Mouse (Mus musculus): Measurements from ENCODE around the gene Smurf1. TPM values are rescaled to one million over a fixed set of nuclear protein-coding genes. Genes with fewer than 3 reads are reported as not detected.

Gene Smurf1
- polyA plus RNA-seq, 1 experiment from 2014 or later: 17.5 TPM

DNA sequence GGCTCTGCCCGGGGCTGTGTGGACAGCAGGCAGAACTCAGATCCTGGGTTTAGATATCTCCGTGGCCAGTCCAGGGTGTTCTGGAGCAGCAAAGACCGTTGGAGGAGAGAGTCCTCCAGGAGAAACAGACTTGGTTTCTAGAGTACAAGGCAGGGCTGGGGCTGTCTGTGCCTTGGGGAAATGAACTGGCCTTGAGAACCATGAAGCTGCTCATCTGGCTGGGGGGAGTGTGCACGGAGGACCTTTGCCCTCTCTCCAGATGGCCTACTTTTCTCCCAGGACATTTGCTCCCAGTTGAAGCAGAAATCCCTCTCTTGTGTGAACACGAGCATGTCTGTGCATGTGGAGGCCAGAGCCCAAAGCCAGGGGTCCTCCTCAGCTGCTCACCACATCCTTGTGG lies 93.3 kb downstream of the Smurf1 start:
- DNase-seq (ENCODE audit: low spot score): peak; percentile 20
- Histone ChIP-seq H3K4me3 (no peak overlapping the region), H3K36me3 (peaks cover 7% of the 10 kb centered on the region; the same call in 1 of the 2 replicates), H3K4me1 (replicated peaks) (peaks cover 18% of the 10 kb centered on the region; the same call in 1 of the 2 replicates), H3K27me3 (ENCODE audit: insufficient read depth, poor library complexity, severe bottlenecking) (no peaks in the 10 kb centered on the region), H3K9me3 (no peaks in the 10 kb centered on the region), H3K27ac (peak overlapping the region; percentile 62)
- WGBS: 77% methylated on average over 5 of the region's 5 CpGs

- 95% methylated on average over 1 of the region's 1 CpGs for WGBS
- no peak for DNase-seq (ENCODE audit: low spot score)
These were observed 93.9 kb downstream of the Smurf1 start for GRCm38 (mm10) chr5:144871775-144872174.

DNA sequence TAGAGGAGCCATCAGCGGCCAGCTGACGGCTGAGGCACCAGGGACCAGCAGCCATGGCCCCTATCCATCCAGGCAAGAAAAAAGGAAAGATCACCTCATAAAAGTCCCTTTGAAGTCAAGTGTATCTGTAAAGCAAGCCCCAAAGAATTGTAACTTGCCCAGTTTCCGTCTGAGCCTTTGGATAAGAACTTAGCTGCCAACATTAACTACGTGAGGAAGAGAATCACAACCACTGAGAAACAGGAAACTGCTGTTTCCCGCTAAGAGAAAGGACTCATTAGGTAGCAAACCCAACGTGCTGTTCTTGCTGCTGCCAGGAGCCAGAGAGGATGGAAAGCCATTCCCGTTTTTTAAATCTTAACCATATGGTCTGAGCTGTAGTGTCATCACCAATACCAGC lies 94.9 kb downstream of the Smurf1 start:
- H3K4me3 ChIP-seq: no peak overlapping the region
- DNase-seq (ENCODE audit: low spot score): no peak

More at GRCm38 (mm10) chr5:144871775-144872174, 93.9 kb downstream of the Smurf1 start:
- H3K4me1 ChIP-seq (replicated peaks): peaks cover 18% of the 10 kb centered on the region; the same call in 1 of the 2 replicates
- H3K9me3 ChIP-seq: no peaks in the 10 kb centered on the region
- H3K27me3 ChIP-seq (ENCODE audit: insufficient read depth, poor library complexity, severe bottlenecking): no peaks in the 10 kb centered on the region
- H3K27ac ChIP-seq: 0 out of 2 replicates have a peak overlapping the region, but pooled peaks have one; percentile 5
- H3K36me3 ChIP-seq: peaks cover 2% of the 10 kb centered on the region; the same call in 1 of the 2 replicates
- no peak overlapping the region for H3K4me3 ChIP-seq

GRCm38 (mm10) chr5:144869466-144869865 lies 96.2 kb downstream of the Smurf1 start:
- Histone ChIP-seq H3K4me3 (no peak overlapping the region), H3K27me3 (ENCODE audit: insufficient read depth, poor library complexity, severe bottlenecking) (no peaks in the 10 kb centered on the region), H3K4me1 (replicated peaks) (peaks cover 8% of the 10 kb centered on the region; the same call in 1 of the 2 replicates), H3K27ac (no peak overlapping the region), H3K36me3 (0 out of 2 replicates have a peak, but pooled peaks cover 5% of the 10 kb centered on the region), H3K9me3 (no peaks in the 10 kb centered on the region)
- DNase-seq (ENCODE audit: low spot score): no peak
- WGBS: 65% methylated on average over 7 of the region's 7 CpGs

More for the DNA sequence above, 94.9 kb downstream of the Smurf1 start:
- H3K27ac ChIP-seq: no peak overlapping the region
- 0 out of 2 replicates have a peak, but pooled peaks cover 4% of the 10 kb centered on the region for H3K36me3 ChIP-seq
- no peaks in the 10 kb centered on the region for H3K9me3 ChIP-seq
- H3K27me3 ChIP-seq (ENCODE audit: insufficient read depth, poor library complexity, severe bottlenecking): no peaks in the 10 kb centered on the region
- peaks cover 18% of the 10 kb centered on the region; the same call in 1 of the 2 replicates for H3K4me1 ChIP-seq (replicated peaks)
- WGBS: 84% methylated on average over 7 of the region's 7 CpGs

GRCm38 (mm10) chr5:144866923-144867322 lies 98.7 kb downstream of the Smurf1 start:
- DNase-seq (ENCODE audit: low spot score): no peak
- no peaks in the 10 kb centered on the region for H3K9me3 ChIP-seq
- no peak overlapping the region for H3K27ac ChIP-seq
- no peak overlapping the region for H3K4me3 ChIP-seq
- no peaks in the 10 kb centered on the region for H3K4me1 ChIP-seq (replicated peaks)
- H3K36me3 ChIP-seq: 0 out of 2 replicates have a peak, but pooled peaks cover 5% of the 10 kb centered on the region
- 92% methylated on average over 8 of the region's 8 CpGs for WGBS
- no peaks in the 10 kb centered on the region for H3K27me3 ChIP-seq (ENCODE audit: insufficient read depth, poor library complexity, severe bottlenecking)

GRCm38 (mm10) chr5:144860913-144861312 lies 104.7 kb downstream of the Smurf1 start:
- no peak for DNase-seq (ENCODE audit: low spot score)
- H3K36me3 ChIP-seq: peaks cover 57% of the 10 kb centered on the region
- H3K4me3 ChIP-seq: no peak overlapping the region
- 98% methylated on average over 8 of the region's 8 CpGs for WGBS
- H3K27ac ChIP-seq: no peak overlapping the region
- H3K9me3 ChIP-seq: peaks cover 14% of the 10 kb centered on the region
- H3K4me1 ChIP-seq (replicated peaks): 0 out of 2 replicates have a peak, but pooled peaks cover 3% of the 10 kb centered on the region
- H3K27me3 ChIP-seq (ENCODE audit: insufficient read depth, poor library complexity, severe bottlenecking): no peaks in the 10 kb centered on the region

GRCm38 (mm10) chr5:144859284-144859683 lies 106.4 kb downstream of the Smurf1 start:
- Histone ChIP-seq H3K27me3 (ENCODE audit: insufficient read depth, poor library complexity, severe bottlenecking) (no peaks in the 10 kb centered on the region), H3K27ac (no peak overlapping the region), H3K36me3 (peaks cover 72% of the 10 kb centered on the region), H3K4me3 (no peak overlapping the region), H3K9me3 (peaks cover 14% of the 10 kb centered on the region), H3K4me1 (replicated peaks) (0 out of 2 replicates have a peak, but pooled peaks cover 5% of the 10 kb centered on the region)
- no peak for DNase-seq (ENCODE audit: low spot score)
- WGBS: 95% methylated on average over 9 of the region's 9 CpGs

GRCm38 (mm10) chr5:144858527-144858926 lies 107.1 kb downstream of the Smurf1 start:
- Histone ChIP-seq H3K4me3 (no peak overlapping the region), H3K36me3 (peaks cover 79% of the 10 kb centered on the region), H3K9me3 (peaks cover 14% of the 10 kb centered on the region), H3K27me3 (ENCODE audit: insufficient read depth, poor library complexity, severe bottlenecking) (no peaks in the 10 kb centered on the region), H3K4me1 (replicated peaks) (0 out of 2 replicates have a peak, but pooled peaks cover 5% of the 10 kb centered on the region), H3K27ac (no peak overlapping the region)
- DNase-seq (ENCODE audit: low spot score): no peak
- WGBS: 95% methylated on average over 15 of the region's 15 CpGs

GRCm38 (mm10) chr5:144855936-144856335 lies 109.7 kb downstream of the Smurf1 start:
- H3K4me3 ChIP-seq: no peak overlapping the region
- H3K27me3 ChIP-seq (ENCODE audit: insufficient read depth, poor library complexity, severe bottlenecking): no peaks in the 10 kb centered on the region
- H3K36me3 ChIP-seq: peaks cover 100% of the 10 kb centered on the region
- H3K4me1 ChIP-seq (replicated peaks): 0 out of 2 replicates have a peak, but pooled peaks cover 5% of the 10 kb centered on the region
- no peak for DNase-seq (ENCODE audit: low spot score)
- H3K9me3 ChIP-seq: peaks cover 9% of the 10 kb centered on the region; the same call in 1 of the 2 replicates
- no peak overlapping the region for H3K27ac ChIP-seq
- 79% methylated on average over 6 of the region's 6 CpGs for WGBS

DNA sequence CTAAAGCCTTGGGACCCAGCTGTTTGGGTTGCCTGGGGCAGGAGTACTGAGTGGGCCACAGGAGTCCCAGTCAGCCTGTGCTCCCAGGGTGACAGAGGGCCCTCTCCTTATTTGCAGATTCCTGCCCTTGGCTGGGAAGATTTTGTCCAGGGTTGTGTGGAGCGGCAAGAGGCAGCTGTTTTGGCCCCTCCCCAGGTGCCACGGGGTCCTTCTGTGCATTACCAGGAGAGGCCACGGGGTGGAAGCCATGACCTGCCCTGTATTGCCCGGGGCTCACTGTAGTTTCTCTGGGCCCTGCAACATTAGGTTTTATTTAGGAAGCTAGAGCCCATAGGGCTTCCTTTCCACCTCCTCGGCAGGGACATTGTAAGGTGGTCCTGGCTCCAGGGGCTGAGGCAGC lies 111.7 kb downstream of the Smurf1 start:
- DNase-seq (ENCODE audit: low spot score): no peak
- no peak overlapping the region for H3K4me3 ChIP-seq
- H3K27ac ChIP-seq: no peak overlapping the region
- 88% methylated on average over 5 of the region's 5 CpGs for WGBS
- no peaks in the 10 kb centered on the region; the same call in 1 of the 2 replicates for H3K9me3 ChIP-seq
- H3K27me3 ChIP-seq (ENCODE audit: insufficient read depth, poor library complexity, severe bottlenecking): no peaks in the 10 kb centered on the region
- peaks cover 100% of the 10 kb centered on the region for H3K36me3 ChIP-seq
- 0 out of 2 replicates have a peak, but pooled peaks cover 5% of the 10 kb centered on the region for H3K4me1 ChIP-seq (replicated peaks)

- Histone ChIP-seq H3K4me1 (replicated peaks) (0 out of 2 replicates have a peak, but pooled peaks cover 5% of the 10 kb centered on the region), H3K9me3 (no peaks in the 10 kb centered on the region; the same call in 1 of the 2 replicates), H3K4me3 (no peak overlapping the region), H3K36me3 (peaks cover 100% of the 10 kb centered on the region), H3K27me3 (ENCODE audit: insufficient read depth, poor library complexity, severe bottlenecking) (no peaks in the 10 kb centered on the region), H3K27ac (no peak overlapping the region)
- DNase-seq (ENCODE audit: low spot score): no peak
- 97% methylated on average over 3 of the region's 3 CpGs for WGBS
These were observed 113.8 kb downstream of the Smurf1 start for GRCm38 (mm10) chr5:144851820-144852219.

DNA sequence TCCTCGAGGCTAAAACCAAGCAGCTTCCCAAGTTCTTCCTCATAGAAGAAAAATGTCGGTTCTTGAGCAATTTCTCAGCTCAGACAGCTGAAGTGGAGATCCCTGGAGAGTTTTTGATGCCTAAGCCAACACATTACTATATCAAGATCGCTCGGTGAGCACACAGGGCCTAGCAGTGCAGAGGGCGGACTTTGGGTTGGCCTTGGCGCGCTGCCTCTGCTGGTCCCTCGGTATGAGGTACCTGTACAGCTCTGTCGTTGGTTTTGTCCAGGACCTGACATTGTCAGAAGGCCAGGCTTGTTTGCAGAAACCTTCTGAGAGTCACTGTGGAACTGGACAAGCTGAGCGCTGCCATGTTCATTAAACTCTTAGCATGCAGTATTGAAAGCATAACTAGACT lies 115.7 kb downstream of the Smurf1 start:
- 96% methylated on average over 10 of the region's 10 CpGs for WGBS
- no peak for DNase-seq (ENCODE audit: low spot score)
- Histone ChIP-seq H3K27me3 (ENCODE audit: insufficient read depth, poor library complexity, severe bottlenecking) (no peaks in the 10 kb centered on the region), H3K36me3 (peaks cover 100% of the 10 kb centered on the region), H3K4me3 (no peak overlapping the region), H3K9me3 (no peaks in the 10 kb centered on the region; the same call in 1 of the 2 replicates), H3K4me1 (replicated peaks) (no peaks in the 10 kb centered on the region), H3K27ac (no peak overlapping the region)

DNA sequence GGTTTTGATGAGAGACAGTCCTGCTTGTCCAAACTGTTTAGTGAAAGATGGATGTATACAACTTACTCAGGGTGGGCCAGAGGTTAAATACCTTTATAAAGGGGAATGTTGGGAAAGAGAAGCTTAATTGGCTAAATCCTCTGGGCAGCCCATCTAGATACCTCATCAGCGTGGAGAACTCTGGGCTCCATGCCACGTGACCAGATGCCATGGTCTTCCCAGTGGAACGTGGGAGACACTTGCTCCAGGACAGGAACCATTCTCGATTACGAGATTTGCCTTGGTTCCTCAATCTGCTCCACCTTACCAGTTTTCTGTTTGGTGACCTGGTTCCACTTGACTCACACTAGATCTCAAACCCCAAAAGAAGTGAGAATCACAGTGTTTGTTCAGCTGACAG lies 116.9 kb downstream of the Smurf1 start:
- Histone ChIP-seq H3K36me3 (peaks cover 100% of the 10 kb centered on the region), H3K9me3 (no peaks in the 10 kb centered on the region; the same call in 1 of the 2 replicates), H3K27ac (no peak overlapping the region), H3K4me1 (replicated peaks) (no peaks in the 10 kb centered on the region), H3K4me3 (no peak overlapping the region), H3K27me3 (ENCODE audit: insufficient read depth, poor library complexity, severe bottlenecking) (no peaks in the 10 kb centered on the region)
- no peak for DNase-seq (ENCODE audit: low spot score)
- WGBS: 95% methylated on average over 5 of the region's 5 CpGs
